Mouse (Mus musculus): ENCODE measurements around the gene Ttc25. TPM values are rescaled to one million over a fixed set of nuclear protein-coding genes. Genes with fewer than 3 reads are reported as not detected.

The Ttc25 gene
- polyA plus RNA-seq, 1 experiment from 2014 or later = 1.9 TPM

DNA sequence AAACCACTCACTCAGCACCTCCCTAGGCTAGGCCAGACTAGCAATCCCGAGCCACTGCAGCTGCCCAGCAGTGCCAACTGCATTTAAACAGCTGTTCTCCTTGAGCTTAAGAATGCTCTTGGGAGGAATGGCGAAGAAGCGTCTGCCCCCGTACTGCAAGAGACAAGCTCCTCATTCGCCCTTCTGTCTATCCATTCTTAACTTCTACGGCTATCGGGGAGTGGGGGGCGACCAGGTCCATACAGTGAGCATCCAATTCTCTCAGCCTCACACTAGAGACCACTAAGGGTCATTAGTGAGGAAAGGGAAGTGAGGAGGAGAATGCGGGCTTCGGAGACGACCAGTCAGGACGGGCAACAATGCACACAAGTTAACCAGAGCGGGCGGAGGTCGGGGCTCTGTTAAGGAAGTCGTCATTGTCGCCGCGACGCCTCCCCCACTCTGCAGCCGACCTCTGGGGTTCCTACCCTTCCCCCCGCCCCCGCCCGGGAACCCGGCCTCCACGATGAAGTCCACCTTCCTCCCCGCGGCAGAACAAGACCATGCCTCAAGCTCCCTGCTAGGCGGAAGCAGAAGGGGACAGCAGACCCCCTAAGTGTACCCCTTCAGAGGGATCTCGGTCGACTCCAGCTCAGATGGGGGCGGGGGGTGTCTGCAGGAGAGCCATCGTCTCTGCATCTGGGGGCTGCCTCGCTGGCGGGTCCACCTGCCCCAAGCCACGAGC lies 73.5 kb downstream of the Ttc25 start, which contains the start of gene Nkiras2:
Nkiras2 (plus strand) TSS at position 484 of the 724 bp plus-strand sequence.
- DNase-seq (ENCODE audit: low spot score) = peak; percentile 78
- Histone ChIP-seq H3K36me3 (peaks cover 17% of the 10 kb centered on the region), H3K4me3 (peak within 1 kb of the TSS; percentile 98), H3K4me1 (peaks cover 36% of the 10 kb centered on the region), H3K9me3 (replicated peaks) (no peaks in the 10 kb centered on the region), H3K27ac (replicated peaks) (peak within 1 kb of the TSS; percentile 97), H3K27me3 (ENCODE audit: low read depth, poor library complexity, severe bottlenecking) (no peaks in the 10 kb centered on the region)
- WGBS = under 1% methylated on average over 36 of the region's 36 CpGs

DNA sequence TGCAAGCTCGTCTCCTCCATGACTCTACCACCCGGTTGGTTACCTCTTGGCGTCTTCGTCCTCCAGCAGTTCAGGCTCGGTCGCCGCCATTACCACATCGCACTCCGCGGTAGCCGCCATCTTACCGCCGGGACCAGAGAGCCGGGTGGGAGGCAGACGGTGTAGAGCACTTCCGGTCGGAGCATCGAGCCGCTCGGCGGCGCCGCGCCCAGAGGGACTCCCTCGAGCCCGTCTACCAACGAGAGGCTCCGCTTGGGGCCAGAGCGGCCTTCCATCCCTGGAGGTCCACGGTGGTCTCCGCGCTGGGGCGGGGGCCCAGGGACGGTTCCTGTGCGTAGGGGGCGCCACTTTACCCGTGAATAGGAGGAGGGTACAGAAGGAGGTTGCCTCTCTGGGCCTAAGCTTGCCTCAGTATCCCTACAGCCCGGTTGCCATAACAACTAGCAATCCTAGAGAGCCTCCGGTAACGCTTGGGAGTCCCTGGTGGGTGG lies 74.1 kb downstream of the Ttc25 start:
- Histone ChIP-seq H3K36me3 (peaks cover 20% of the 10 kb centered on the region), H3K27me3 (ENCODE audit: low read depth, poor library complexity, severe bottlenecking) (no peaks in the 10 kb centered on the region), H3K4me3 (peak overlapping the region; percentile 98), H3K4me1 (peaks cover 42% of the 10 kb centered on the region), H3K27ac (replicated peaks) (peak overlapping the region; percentile 97), H3K9me3 (replicated peaks) (no peaks in the 10 kb centered on the region)
- WGBS = under 1% methylated on average over 40 of the region's 40 CpGs
- DNase-seq (ENCODE audit: low spot score) = peak; percentile 99

GRCm38 (mm10) chr11:100619982-100620381 lies 74.6 kb downstream of the Ttc25 start, which contains the start of gene Dnajc7:
Dnajc7 (minus strand) TSS chr11:100620168.
- no peaks in the 10 kb centered on the region for H3K27me3 ChIP-seq (ENCODE audit: low read depth, poor library complexity, severe bottlenecking)
- H3K4me1 ChIP-seq = peaks cover 43% of the 10 kb centered on the region
- 3% methylated on average over 11 of the region's 11 CpGs for WGBS
- peaks cover 23% of the 10 kb centered on the region for H3K36me3 ChIP-seq
- H3K9me3 ChIP-seq (replicated peaks) = no peaks in the 10 kb centered on the region
- no peak for DNase-seq (ENCODE audit: low spot score)
- peak within 1 kb of the TSS; percentile 98 for H3K4me3 ChIP-seq
- H3K27ac ChIP-seq (replicated peaks) = peak within 1 kb of the TSS; percentile 97

Other genes with a start within 250 kb of the Ttc25 start
- gene Eif1, start 225.7 kb upstream of the Ttc25 start, polyA plus RNA-seq (2016; fragmentation: Nextera tagmentation; extraction: Ambion mirVana) = 1,709 and 1,814 TPM in 2 replicates
- 0.56 TPM in 1 of 2 replicates, not detected in the other for gene Gast, start 211.2 kb upstream of the Ttc25 start, polyA plus RNA-seq (2016; fragmentation: Nextera tagmentation; extraction: Ambion mirVana)
- gene Hap1, start 189.5 kb upstream of the Ttc25 start, polyA plus RNA-seq (2016; fragmentation: Nextera tagmentation; extraction: Ambion mirVana) = 36.6 and 40.2 TPM in 2 replicates
- gene Jup, start 147.8 kb upstream of the Ttc25 start, polyA plus RNA-seq (2016; fragmentation: Nextera tagmentation; extraction: Ambion mirVana) = 32.4 and 41.8 TPM in 2 replicates
- 23.4 and 26.8 TPM in 2 replicates for gene P3h4, start 130.8 kb upstream of the Ttc25 start, polyA plus RNA-seq (2016; fragmentation: Nextera tagmentation; extraction: Ambion mirVana)
- 44.6 and 49.7 TPM in 2 replicates for gene Fkbp10, start 129.9 kb upstream of the Ttc25 start, polyA plus RNA-seq (2016; fragmentation: Nextera tagmentation; extraction: Ambion mirVana)
- 115 and 120 TPM in 2 replicates for gene Nt5c3b, start 103.8 kb upstream of the Ttc25 start, polyA plus RNA-seq (2016; fragmentation: Nextera tagmentation; extraction: Ambion mirVana)
- gene Klhl10, start 103.7 kb upstream of the Ttc25 start, polyA plus RNA-seq (2016; fragmentation: Nextera tagmentation; extraction: Ambion mirVana) = 0.62 and 0.73 TPM in 2 replicates
- 6.9 and 8.2 TPM in 2 replicates for gene Klhl11, start 72.9 kb upstream of the Ttc25 start, polyA plus RNA-seq (2016; fragmentation: Nextera tagmentation; extraction: Ambion mirVana)
- 312 and 380 TPM in 2 replicates for gene Acly, start 17.6 kb upstream of the Ttc25 start, polyA plus RNA-seq (2016; fragmentation: Nextera tagmentation; extraction: Ambion mirVana)
- 17.7 and 22.6 TPM in 2 replicates for gene Cnp, start 29.3 kb downstream of the Ttc25 start, polyA plus RNA-seq (2016; fragmentation: Nextera tagmentation; extraction: Ambion mirVana)
- 101 and 112 TPM in 2 replicates for gene Nkiras2, start 73.6 kb downstream of the Ttc25 start, polyA plus RNA-seq (2016; fragmentation: Nextera tagmentation; extraction: Ambion mirVana)
- 268 and 304 TPM in 2 replicates for gene Dnajc7, start 74.6 kb downstream of the Ttc25 start, polyA plus RNA-seq (2016; fragmentation: Nextera tagmentation; extraction: Ambion mirVana)
- gene Zfp385c, start 146.8 kb downstream of the Ttc25 start, polyA plus RNA-seq (2016; fragmentation: Nextera tagmentation; extraction: Ambion mirVana) = 0.20 and 0.87 TPM in 2 replicates
- gene Dhx58, start 158.7 kb downstream of the Ttc25 start, polyA plus RNA-seq (2016; fragmentation: Nextera tagmentation; extraction: Ambion mirVana) = 2.0 and 3.5 TPM in 2 replicates
- 66.6 and 72.2 TPM in 2 replicates for gene Kat2a, start 166.9 kb downstream of the Ttc25 start, polyA plus RNA-seq (2016; fragmentation: Nextera tagmentation; extraction: Ambion mirVana)
- 0.26 and 0.29 TPM in 2 replicates for gene Hspb9, start 168.2 kb downstream of the Ttc25 start, polyA plus RNA-seq (2016; fragmentation: Nextera tagmentation; extraction: Ambion mirVana)
- 14.8 and 15.4 TPM in 2 replicates for gene Rab5c, start 192.6 kb downstream of the Ttc25 start, polyA plus RNA-seq (2016; fragmentation: Nextera tagmentation; extraction: Ambion mirVana)
- gene Kcnh4, start 214.3 kb downstream of the Ttc25 start, polyA plus RNA-seq (2016; fragmentation: Nextera tagmentation; extraction: Ambion mirVana) = 1.1 and 2.6 TPM in 2 replicates
- 0.26 TPM in 1 of 2 replicates, not detected in the other for gene Hcrt, start 217.3 kb downstream of the Ttc25 start, polyA plus RNA-seq (2016; fragmentation: Nextera tagmentation; extraction: Ambion mirVana)
- 3.9 and 4.4 TPM in 2 replicates for gene Ghdc, start 225.3 kb downstream of the Ttc25 start, polyA plus RNA-seq (2016; fragmentation: Nextera tagmentation; extraction: Ambion mirVana)

Data from midbrain, embryonic 10.5 days (tissue).